Mouse (Mus musculus): ENCODE measurements around the gene Chd2. TPM values are rescaled to one million over a fixed set of nuclear protein-coding genes. Genes with fewer than 3 reads are reported as not detected.

Chd2 gene
- total RNA-seq, 4 experiments from 2014 or later, result 42.5 to 70.6 (median 55.4) TPM

DNA sequence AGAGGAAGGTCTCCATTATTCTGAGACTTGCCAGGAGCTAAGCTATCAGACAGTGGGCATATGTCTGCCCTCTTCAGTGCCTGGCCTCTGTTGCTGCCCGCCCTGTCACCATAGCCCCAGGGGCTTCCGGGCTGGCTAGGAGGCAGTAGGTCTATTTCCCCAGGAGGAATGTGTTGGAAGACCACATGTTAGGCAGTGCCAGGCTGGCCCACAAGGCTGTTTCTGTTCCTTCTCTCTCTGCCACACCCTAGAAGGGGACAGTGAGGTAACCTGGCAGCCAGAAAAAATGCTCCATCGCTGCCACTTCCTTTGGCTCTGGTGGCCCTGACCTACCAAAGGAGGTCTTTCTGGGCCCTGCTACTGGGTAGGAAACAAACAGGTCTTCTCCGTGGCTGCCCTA, 129.6 kb downstream of the Chd2 start:
- no peak for DNase-seq (ENCODE audit: low spot score in 2 of 2)

DNA sequence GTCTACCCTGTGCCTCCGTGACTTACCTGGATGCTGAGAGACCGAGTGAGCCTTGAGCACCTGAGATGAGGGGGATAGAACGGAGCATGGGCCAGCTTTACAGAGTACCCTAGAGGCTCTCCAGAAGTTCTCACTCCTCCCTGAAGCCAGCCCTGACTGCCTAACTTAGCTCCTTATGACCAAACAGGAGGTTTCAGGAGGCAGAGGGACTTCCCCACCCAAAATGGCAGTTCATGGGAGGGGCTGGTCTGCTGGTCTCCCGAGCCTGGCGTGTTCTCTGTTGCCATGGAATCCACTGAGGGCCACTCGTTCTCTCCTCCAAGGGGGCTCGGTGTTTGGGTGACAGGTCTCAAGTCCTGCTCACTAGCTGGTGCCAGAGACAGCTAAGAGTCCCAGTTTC, 130.1 kb downstream of the Chd2 start:
- no peak for DNase-seq (ENCODE audit: low spot score in 2 of 2)

DNA sequence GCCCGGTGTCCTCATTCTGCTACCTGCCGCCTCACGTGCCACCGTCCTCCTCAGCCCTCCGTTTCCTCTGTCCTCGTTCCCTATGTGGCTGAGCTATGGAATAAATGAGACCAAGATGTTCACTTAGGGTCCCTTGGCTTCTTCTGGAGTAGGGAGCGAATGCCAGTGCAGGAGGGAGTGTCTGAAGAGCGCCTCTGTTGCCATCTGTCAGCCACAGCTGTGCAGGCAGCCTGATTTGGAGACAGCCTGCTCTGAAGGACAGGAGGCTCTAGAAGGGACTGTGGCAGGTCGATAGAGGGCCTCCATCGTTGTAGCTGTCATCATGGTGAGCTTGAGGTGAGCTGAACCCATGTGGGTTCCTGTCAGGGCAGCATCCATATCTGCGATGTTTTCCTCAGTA, 136.1 kb downstream of the Chd2 start:
- no peak for DNase-seq (ENCODE audit: low spot score in 2 of 2)

DNA sequence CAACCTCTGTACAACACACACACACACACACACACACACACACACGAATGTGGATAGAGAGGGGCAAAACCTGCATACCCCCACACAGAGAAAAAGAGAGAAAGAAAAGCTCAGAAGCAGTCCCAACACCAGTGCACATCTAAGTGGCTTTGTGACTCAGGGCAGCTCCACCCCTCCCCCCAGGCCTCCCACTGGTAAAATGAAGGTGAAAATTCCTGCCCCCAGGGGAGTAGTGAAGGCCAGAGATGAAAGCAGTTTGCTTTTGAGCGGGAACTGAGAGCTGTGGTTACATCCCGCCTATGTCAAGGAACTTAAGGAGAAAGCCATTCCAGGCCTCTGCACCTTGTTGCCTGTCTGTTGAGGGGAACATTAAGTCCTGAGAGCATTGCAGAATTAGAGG, 138.1 kb downstream of the Chd2 start:
- no peak for DNase-seq (ENCODE audit: low spot score in 2 of 2)

DNA sequence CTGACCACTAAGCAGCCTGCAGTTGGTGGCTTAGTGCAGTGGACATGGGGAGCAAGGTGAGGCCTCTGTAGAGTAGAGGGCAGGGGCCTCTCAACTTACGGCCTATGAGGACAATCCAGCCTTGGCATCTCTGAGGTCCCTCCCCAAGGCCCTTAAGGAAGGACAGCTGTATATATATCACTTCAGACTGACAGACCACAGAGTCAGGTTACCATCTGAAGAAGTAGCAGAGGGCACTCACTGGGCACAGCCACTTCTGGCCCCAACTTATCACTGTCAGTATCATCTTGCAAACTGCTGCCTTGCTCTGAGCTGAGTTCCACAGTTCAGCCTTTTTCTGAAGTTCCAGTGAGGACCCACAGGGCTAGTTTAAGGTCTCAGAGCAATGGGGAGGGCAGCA, 139.0 kb downstream of the Chd2 start:
- DNase-seq (ENCODE audit: low spot score in 2 of 2), result no peak

DNA sequence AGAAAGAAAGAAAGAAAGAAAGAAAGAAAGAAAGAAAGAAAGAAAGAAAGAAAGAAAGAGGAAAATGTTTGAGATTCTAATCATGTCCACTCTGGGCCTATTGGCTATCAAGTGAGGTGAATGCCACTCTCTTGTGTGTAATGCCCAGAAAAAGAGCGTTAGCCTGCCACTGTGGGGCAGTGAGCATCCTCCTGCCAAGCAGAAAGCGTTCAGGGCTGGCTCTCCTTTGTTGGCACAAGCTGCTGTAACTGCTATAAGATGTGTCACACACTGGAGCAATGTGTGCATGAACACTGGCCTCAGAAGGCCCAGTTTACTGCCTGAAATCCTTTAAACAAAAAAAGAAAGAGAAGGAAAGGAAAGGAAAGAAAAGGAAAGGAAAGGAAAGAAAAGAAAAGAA, 139.5 kb downstream of the Chd2 start:
- no peak for DNase-seq (ENCODE audit: low spot score in 2 of 2)

DNA sequence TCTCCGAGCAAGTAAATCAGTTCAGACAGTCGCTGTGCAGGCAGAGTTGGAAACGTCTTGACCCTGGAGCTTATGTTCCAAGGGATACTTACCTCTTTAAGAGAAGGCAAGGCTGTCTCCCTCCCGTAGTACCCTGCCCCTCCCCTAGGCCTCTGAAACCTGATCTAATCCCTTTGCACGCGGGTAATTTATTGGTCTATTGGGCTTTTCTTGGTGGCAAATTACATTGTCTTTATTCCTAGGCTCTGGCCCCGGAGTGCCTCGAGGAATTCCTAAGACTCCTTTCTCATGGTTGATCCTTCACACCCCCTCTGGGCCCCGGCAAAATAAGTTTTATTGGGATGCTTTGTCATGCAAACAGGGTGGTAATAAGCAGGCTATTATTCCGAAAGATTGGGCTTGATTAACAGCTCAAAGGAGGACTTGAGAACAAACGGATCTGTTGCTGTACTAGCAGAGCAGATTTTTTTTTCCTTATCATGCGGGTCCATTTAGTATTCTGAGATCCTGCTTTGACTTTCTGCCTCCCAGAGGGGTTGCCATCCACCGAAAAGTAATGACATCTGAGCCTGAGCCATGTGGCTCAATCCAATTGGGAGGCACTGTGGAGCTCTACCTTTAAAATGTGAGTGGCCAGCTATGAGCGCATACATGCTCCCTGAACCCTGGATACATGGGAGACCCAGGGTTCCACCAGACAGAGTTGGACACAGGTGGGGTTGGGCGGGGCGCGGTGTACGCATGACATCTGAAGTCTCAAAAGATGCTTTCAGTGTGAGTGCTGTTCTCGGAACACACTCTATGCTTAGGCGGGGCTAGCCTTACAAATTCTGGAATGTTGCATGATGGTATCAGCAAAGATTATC, 141.3 kb downstream of the Chd2 start:
- DNase-seq (ENCODE audit: low spot score in 2 of 2), result no peak

DNA sequence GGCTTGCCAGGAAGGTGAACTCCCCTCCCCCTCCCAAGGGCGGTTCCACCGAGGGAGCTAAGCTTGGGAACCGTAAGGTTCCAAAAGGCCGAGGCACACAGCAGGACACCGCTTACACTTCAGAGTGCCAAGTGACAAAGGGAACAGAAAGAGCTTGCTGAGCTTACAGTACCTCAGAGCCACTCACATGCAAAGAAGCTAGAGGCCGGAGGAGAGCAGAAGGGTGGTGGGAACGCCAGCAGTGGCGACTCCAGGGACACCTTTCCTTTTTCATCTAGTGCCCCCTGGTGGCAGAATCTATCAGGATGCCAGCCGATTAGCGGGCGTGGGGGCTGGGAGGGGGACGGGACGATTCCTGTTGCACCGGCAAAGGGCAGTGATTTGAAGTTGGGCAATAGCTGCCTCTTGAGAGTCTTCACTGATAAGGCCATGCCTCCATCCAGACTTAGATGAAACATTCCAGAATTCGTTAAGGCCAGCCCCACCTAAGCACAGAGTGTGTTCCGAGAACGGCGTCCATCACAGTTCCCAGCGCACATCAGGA, 142.1 kb downstream of the Chd2 start:
- peak in 1 of 2 experiments; percentile 65 for DNase-seq (ENCODE audit: low spot score in 2 of 2)

DNA sequence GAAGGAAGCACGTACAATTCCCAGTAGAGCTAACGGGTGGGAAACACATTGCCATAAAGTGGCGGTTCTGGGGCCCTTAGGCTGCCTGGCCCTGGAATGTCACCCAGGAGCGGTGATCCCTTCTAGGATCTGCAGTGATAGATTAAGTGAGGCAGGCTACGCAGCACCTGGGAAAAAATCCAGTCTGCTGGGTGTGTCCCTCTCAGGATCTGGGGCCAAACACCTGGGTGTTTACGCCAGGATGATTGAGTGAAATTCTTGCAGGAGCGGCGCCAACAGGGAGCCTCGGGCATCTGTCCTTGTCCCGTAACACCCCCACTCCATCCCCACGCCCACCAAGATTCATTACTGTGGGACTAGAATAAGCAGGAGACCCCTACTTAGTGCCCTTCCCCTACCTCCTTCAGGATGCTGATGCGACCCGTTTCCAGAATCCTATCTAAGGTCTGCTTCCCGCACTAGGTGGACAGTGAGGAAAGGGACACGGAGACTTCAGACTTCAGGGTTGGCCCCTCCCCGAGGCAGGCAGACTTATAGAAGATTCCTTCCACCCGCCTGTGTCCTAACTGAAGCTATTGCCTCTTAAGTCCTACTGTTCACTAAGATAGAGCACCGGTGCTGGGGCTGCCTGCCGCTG, 142.7 kb downstream of the Chd2 start:
- no peak for DNase-seq (ENCODE audit: low spot score in 2 of 2)

DNA sequence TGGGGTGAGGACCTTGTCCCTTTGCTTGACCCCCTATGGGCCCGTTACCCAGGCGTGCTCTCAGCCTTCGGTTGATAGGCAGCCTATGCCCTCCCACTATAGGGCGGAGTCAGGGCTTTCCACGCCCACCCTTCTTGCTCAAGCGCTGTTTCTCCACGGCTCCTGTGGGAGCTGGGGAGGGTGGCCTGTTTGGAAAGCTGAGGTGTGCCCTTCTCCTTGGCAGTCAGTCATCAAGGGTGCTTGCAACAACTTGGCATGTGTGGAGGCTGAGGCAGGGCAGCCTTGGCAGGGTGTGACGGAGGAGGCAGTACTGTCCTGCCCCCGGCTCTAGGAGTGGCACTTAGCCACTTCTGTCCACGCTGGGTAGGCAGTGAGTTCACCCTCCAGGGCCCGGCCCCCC, 143.3 kb downstream of the Chd2 start:
- DNase-seq (ENCODE audit: low spot score in 2 of 2), result peak in 1 of 2 experiments; percentile 55

DNA sequence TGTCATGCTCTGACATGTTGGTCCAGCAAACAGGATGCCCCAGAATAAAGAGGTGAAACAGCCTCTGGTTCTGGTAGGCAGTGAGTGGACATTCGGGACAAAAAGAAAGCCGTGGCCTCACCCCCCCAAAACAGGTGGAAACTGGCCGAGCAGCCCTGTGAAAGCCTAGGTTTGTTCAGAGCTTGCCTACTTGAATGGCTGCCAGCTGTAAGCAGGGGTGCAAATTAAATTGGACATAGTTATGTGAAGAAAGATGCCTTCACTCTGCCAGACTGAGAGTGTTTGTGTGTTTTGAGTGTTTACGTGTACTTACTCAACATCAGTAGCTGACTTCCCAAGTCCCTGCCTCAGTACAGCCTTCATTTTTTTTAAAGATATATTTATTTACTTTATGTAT, 147.6 kb downstream of the Chd2 start:
- no peak for DNase-seq (ENCODE audit: low spot score in 2 of 2)

DNA sequence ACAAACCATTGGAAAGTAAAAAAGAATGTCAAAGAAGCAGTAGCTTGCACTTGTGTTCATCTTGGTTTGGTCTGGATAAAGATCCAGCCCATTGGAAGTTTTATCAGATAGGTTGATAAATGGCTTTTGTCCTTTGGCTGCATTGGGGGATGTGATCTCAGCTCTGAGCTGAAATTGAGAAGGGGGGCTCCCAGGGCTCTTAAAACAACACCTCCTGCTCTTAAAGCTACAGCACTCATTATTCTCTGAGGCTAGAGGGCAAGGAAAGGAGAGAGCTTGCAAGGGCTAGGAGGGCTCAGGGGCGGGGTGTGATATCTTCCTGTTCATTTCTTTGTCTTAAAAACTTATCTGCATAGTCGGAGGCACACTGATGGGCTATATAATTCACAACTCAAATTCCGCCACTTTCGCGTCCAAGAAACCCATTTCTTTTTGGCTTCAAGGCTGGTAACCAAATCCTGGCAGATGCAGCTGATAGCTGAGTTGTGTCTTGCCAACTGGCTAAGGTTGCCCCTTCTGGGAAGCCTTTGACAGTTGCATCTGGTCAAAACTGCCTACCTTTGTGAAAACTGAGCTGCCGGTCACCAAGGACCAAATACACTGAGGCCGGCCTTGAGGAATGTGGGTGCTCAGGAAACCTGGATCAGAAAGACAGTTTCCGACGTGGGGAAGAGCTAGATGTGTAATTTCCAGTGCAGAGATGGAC, 148.2 kb downstream of the Chd2 start:
- no peak for DNase-seq (ENCODE audit: low spot score in 2 of 2)

DNA sequence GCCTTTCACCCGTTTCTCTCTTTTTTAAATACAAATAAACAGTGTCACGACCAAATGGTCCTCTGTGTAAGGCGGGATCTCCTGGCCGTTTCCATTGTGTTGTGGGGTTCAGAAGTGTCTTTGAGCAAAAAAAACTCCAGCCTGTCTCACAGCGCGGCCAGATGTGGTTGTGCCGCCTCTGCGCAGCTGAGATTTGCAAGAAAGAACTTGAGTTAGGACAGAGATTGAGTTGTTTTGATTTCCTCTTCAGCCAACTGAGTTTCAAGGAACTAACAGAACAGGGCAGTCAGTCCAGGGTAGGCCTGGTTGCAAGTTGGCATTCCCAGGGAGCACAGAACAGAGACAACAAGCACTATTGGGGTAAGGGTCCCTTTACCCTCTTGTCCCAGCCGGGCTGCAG, 149.3 kb downstream of the Chd2 start:
- DNase-seq (ENCODE audit: low spot score in 2 of 2), result no peak

DNA sequence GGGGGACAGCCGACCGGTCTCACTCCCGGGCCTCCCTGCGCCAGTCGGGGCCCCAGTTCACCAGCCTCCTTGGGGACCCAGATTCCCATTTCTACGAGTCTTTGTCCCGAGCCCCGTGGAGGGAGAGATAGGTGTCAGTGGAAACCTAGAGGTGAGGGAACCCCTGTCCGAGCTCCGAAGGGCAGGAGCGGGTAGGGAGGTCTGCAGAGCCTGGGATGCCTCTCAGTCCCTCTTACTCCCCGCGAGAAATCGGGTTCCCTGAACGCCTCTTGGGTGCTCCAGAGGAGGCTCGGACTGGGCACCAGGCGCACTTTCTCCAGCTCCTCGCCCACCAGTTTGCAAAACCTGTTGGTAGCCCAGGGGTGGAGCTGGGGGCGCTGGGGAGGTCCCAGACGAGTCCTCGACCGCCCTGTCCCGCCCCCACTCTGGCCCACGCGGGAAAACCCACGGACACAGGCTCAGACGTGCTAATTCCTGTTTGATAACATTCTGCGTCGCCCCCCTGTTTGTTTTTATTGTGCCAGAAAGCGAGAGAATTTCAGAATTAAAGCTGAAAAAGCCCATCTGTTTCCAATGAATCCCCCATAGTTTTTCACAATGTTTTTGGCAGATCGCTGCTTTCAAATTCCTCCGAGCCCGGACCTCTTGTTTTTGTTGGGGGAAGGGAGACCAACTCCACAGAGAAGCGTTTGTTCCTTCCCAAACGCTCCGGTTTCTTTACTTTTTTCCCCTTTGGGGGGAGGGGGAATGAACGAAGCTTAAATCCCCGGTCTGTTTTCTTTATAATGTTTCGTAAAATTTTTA, 149.9 kb downstream of the Chd2 start:
- DNase-seq (ENCODE audit: low spot score in 2 of 2), result peak in 1 of 2 experiments; percentile 52

DNA sequence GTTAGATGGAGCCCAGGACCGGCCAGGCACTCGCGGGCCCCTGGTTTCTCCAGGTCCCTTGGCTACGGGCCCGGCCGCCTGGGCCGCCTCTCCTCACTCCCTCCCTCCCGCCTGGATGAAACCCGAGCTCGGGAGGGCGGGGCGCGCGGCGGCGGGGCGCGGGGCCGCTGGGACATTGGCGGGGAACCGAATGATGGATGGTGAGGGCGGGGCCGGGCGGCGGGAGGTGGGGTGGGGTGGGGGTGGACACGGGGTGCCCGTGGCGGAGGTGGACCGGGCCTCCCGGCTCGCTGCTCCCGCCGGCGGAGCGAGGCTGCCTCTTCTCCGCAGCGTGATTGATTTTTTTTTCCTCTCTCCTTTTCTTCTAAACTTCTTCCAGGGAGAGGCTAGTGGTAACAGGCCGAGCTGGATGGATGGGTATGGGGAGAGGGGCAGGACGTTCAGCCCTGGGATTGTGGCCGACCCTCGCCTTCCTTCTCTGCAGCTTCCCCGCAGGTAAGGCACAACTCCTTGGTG, 150.6 kb downstream of the Chd2 start:
- DNase-seq (ENCODE audit: low spot score in 2 of 2), result peak in 1 of 2 experiments; percentile 77

DNA sequence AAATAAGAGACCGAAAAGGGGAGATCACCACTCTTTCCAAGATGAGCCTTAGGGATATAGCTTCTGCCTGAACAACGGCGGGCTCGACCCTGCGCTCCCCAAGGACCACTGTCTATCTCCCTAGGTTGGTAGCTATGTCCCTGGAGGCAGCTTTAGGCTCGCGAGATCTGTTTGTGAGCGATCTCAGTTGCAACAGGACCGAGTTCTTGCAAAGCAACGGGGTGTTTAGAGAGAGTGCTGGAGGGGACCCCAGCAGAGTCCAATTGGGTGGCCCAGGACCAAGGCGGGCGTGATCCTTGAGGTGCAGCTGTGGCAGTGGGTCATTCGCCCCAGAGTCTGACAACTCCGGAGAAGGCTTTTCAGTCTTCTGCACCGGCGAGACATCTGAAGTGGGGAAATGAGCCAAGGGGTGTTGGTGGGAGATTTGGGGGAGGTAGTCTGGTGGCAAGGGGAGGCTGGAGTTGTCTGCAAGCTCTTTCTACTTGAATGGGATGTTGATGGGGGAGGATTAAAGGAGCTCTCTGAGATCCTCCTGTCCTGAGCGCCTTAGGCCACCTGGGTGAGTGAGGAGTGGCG, 151.1 kb downstream of the Chd2 start:
- DNase-seq (ENCODE audit: low spot score in 2 of 2), result no peak

DNA sequence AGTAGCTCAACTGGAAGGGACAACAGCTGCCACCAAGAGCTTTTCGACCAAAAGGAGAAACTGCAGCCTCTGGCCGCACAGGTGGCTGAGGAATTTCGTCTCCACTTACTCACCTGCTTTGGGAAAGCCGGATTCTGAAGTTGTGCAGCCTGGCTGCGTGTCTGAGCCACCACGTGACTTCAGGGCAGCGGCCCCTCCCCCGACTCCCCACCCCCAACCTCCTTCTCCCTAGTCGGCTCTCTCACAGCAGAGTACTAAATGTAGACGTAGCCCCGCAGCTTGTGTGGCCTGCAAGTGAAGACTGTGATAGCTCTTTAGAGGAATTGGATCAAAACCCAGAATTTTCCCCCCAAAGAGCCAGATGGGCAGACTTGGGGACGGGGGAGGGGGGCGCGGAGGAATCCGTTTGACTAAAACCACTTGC, 151.7 kb downstream of the Chd2 start:
- no peak for DNase-seq (ENCODE audit: low spot score in 2 of 2)

DNA sequence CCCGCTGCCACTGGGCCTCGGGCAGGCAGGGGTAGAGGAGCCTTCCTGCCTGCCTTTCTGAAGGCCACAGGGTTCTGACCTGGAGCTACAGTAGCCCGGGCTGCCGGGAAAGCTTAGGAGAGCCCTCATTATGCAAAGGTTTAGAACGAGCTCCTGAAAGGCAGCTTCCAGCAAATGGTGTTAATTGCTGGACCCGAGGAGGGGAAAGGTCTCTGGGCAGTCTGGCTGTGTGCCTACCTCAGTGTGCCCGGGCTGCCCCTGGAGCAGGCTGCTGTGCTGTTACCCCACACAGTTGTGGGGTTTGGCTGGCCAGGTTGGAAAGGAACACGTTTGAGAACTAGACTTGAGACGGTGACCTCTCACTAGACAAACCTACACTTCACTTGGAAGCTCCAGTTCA, 152.2 kb downstream of the Chd2 start:
- no peak for DNase-seq (ENCODE audit: low spot score in 2 of 2)

DNA sequence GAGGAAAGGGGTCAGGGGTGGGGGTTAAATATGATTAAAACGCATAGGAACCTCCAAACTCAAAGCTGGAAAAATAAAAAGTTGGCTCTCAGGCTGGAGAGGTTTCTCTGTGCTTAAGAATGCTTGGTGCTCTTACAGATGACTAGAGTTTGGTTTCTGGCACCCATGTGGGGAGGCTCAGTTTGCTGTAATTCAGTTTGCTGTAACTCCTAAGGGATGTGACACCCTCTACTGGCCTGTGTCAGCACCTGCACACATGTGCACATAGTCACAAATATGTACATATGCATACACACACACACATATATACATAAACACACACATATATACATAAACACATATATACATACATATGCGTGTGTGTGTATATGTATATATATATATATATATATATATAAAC, 152.8 kb downstream of the Chd2 start:
- DNase-seq (ENCODE audit: low spot score in 2 of 2), result no peak

DNA sequence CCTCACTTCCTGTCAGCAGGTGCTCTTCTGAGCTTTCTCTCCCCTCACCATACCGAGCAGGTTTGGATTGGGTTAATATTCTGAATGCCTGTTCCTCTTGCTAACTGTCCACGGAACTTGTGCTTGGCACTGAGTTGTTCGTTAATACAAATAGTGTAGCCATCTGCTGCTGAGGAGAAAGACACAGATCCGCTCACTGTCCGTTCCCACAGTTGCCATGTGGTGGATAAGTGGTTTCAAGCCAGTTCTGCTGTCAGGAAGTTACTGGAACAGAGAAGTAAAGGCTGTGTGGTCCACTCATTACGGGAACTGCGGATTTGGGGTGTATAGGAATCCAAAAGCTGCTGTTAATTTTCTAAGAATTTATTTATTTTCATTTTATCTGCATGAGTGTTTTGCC, 158.8 kb downstream of the Chd2 start:
- DNase-seq (ENCODE audit: low spot score in 2 of 2), result no peak

DNA sequence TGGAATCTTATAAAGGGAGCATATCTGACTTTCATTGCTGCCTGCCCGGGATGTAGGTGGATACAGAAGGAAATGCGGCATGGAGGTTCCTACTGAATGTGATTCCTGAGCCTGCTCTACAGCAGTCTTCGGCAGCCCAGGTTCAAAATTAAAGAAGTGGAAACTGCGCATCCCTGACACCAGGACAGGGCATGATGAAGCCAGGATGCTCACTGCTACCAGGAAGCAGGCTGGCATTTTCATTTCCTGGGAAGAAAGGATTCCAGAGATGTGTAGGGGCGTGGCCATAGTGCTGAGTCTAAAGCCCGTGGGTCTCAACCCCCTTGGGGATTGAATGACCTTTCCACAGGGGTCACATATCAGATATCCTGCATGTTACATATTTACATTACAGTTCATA, 163.6 kb downstream of the Chd2 start:
- DNase-seq (ENCODE audit: low spot score in 2 of 2), result no peak
